Mouse (Mus musculus) embryonic facial prominence, embryonic 11.5 days (tissue): ENCODE results near the gene Exog. TPM values are rescaled to one million over a fixed set of nuclear protein-coding genes. Genes with fewer than 3 reads are reported as not detected.

Experiments
- ATAC-seq: fragments of 200-750 bp; cut with Nextera tagmentation; replicated peaks from 2 replicates; pipeline ENCODE4 v1.8.0; 2017; ENCODE audit warnings: low read depth; ENCODE audit not compliant: insufficient number of reproducible peaks, low FRiP score, low TSS enrichment
- DNase-seq: peaks from one replicate; pipeline ENCODE4 v3.0.0-alpha.2; 2015; ENCODE audit warnings: low spot score
- H3K27ac ChIP-seq: fragments of 300-500 bp; sonication (generic); replicated peaks from 2 replicates; pipeline ENCODE4 v1.5.1; 2014; ENCODE audit warnings: mild to moderate bottlenecking, low read depth, low read length, control low read depth
- H3K27me3 ChIP-seq: fragments of 300-500 bp; sonication (generic); 2 replicates; pipeline ENCODE4 v1.6.1; 2014; ENCODE audit warnings: mild to moderate bottlenecking, low read length, moderate library complexity, mixed read lengths; ENCODE audit not compliant: control insufficient read depth, insufficient read depth
- H3K36me3 ChIP-seq: fragments of 300-500 bp; sonication (generic); replicated peaks from 2 replicates; pipeline ENCODE4 v1.6.1; 2014; ENCODE audit warnings: low read depth, mild to moderate bottlenecking, low read length, moderate library complexity, mixed read lengths; ENCODE audit not compliant: control insufficient read depth, insufficient read depth
- H3K4me1 ChIP-seq: fragments of 300-500 bp; sonication (generic); 2 replicates; pipeline ENCODE4 v1.6.1; 2014; ENCODE audit warnings: low read length, mixed read lengths; ENCODE audit not compliant: control insufficient read depth, insufficient read depth
- H3K4me2 ChIP-seq: fragments of 300-500 bp; sonication (generic); 2 replicates; pipeline ENCODE4 v1.6.1; 2014; ENCODE audit warnings: low read depth, mild to moderate bottlenecking, control low read depth, low read length, moderate library complexity
- H3K4me3 ChIP-seq: fragments of 300-500 bp; sonication (generic); 2 replicates; pipeline ENCODE4 v1.5.1; 2014; ENCODE audit warnings: low read depth, low read length, control low read depth
- H3K9ac ChIP-seq: fragments of 300-500 bp; sonication (generic); replicated peaks from 2 replicates; pipeline ENCODE4 v1.6.1; 2014; ENCODE audit warnings: mild to moderate bottlenecking, control low read depth, low read length
- H3K9me3 ChIP-seq: fragments of 300-500 bp; sonication (generic); replicated peaks from 2 replicates; pipeline ENCODE4 v1.6.1; 2016; ENCODE audit warnings: mild to moderate bottlenecking, low read length, inconsistent platforms, mixed read lengths; ENCODE audit not compliant: control insufficient read depth
- WGBS: fragments of 180-500 bp; shearing (Covaris S2); extraction: QIAGEN DNeasy Blood & Tissue Kit; methylation state at CpG from one replicate; pipeline ENCODE4 v1.1.7; 2014; 5-methylcytosine and 5-hydroxymethylcytosine counted together
- polyA plus RNA-seq: library from polyadenylated mRNA; unstranded; fragments of >200 nt; fragmentation: Nextera tagmentation; extraction: Ambion mirVana; gene quantifications from 2 replicates; pipeline ENCODE4 v1.2.1, GENCODE M21; 2014

Exog gene
- polyA plus RNA-seq, 1 experiment from 2014 or later = 50.7 TPM

DNA sequence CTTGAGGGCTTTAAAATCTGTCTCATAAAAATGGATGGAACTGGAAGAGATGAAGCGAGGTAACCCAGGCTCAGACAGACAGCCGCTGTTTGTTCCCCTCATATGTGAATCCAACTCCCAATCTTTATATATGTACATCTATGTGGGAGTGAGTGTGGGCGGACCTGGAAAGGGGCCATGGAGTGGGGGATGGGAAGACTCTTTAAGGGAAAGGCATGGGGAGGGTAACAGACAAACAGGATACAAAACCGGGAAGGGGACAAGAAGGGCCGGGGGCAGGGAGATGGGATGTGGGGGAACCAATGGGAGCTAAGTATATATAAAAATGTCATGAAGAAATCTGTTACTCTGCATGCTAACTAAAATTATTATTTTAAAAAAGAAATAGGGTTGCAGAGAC is 52.2 kb downstream of the Exog start:
- ATAC-seq (no peak), DNase-seq (no peak)
- 68% methylated on average over 5 of the region's 5 CpGs for WGBS
- Histone ChIP-seq H3K4me2 (no peak overlapping the region), H3K9ac (no peak overlapping the region), H3K36me3 (no peaks in the 10 kb centered on the region), H3K27ac (no peak overlapping the region), H3K9me3 (no peaks in the 10 kb centered on the region), H3K27me3 (no peaks in the 10 kb centered on the region), H3K4me3 (no peak overlapping the region), H3K4me1 (no peaks in the 10 kb centered on the region)

DNA sequence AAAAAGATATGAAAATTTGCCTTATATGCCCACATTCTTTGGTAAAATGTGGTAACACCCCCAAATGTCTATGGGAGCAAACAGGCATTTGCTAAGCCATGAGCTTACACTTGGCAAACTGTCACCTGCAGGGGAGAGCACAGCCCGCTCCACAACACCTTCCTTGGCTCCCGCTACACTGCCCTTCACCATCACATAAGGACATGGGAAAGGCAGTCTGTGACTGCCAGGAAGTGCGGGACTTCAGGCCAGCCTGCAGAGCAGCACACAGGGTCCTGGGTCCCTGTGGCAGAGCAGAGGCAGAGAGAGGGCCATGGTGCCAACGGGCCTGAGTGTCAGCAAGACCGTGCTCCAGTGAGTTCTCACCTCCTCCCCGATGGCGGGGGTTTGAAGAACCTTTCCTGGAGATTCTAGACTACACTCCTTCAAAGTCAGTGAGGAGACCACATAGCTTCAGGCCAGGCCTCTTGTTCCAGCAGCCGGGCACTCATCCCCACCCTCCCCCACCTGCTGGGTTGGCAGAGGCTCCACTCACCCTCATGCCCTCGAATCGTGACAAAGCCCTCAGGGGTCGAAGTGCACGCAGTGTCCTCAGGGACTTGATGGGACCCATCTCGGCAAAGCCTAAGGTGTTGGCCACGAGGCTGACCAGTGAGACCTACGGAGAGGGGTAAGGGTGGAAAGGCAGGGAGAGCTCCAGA is 53.0 kb downstream of the Exog start:
- Histone ChIP-seq H3K27me3 (no peaks in the 10 kb centered on the region), H3K4me3 (no peak overlapping the region), H3K9me3 (no peaks in the 10 kb centered on the region), H3K4me1 (no peaks in the 10 kb centered on the region), H3K27ac (no peak overlapping the region), H3K36me3 (no peaks in the 10 kb centered on the region), H3K9ac (no peak overlapping the region), H3K4me2 (no peak overlapping the region)
- DNase-seq (no peak), ATAC-seq (no peak)
- WGBS = 86% methylated on average over 15 of the region's 15 CpGs

GRCm38 (mm10) chr9:119498247-119498607 is 53.5 kb downstream of the Exog start:
- Histone ChIP-seq H3K27ac (no peak overlapping the region), H3K4me1 (no peaks in the 10 kb centered on the region), H3K9ac (no peak overlapping the region), H3K4me2 (no peak overlapping the region), H3K4me3 (no peak overlapping the region), H3K27me3 (no peaks in the 10 kb centered on the region), H3K36me3 (no peaks in the 10 kb centered on the region), H3K9me3 (no peaks in the 10 kb centered on the region)
- no peak for ATAC-seq
- no peak for DNase-seq
- 83% methylated on average over 9 of the region's 9 CpGs for WGBS

DNA sequence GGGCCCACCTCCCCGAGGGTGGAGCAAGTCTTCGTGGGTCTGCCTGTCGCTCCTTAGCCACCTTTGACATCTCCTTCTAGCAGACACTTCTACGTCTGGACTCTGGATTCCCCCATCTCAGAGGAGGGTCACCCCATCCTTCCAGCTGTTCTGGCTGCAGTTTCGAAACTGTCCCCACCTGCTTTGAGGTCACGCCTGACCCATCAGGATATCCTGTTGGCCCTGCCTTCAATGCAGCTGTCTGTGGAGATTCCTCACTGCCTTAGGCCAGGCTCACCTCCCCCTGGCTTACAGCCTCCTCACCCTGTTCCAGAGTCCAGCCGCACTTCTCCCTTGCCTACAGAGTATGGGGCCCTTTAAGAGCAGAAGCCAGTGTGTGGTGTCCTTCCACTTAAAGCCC is 54.1 kb downstream of the Exog start:
- Histone ChIP-seq H3K27ac (no peak overlapping the region), H3K36me3 (no peaks in the 10 kb centered on the region), H3K9ac (no peak overlapping the region), H3K4me1 (no peaks in the 10 kb centered on the region), H3K27me3 (no peaks in the 10 kb centered on the region), H3K4me2 (no peak overlapping the region), H3K4me3 (no peak overlapping the region), H3K9me3 (no peaks in the 10 kb centered on the region)
- ATAC-seq = no peak
- WGBS = 87% methylated on average over 7 of the region's 7 CpGs
- no peak for DNase-seq

- H3K27ac ChIP-seq = no peak overlapping the region
- DNase-seq (no peak), ATAC-seq (no peak)
- WGBS = 91% methylated on average over 9 of the region's 9 CpGs
- no peaks in the 10 kb centered on the region for H3K27me3 ChIP-seq
- no peak overlapping the region for H3K4me2 ChIP-seq
- H3K4me1 ChIP-seq = no peaks in the 10 kb centered on the region
- peaks cover 3% of the 10 kb centered on the region; the same call in 1 of the 2 replicates for H3K9me3 ChIP-seq
- H3K9ac ChIP-seq = no peak overlapping the region
- H3K36me3 ChIP-seq = no peaks in the 10 kb centered on the region
- H3K4me3 ChIP-seq = no peak overlapping the region
Observed at GRCm38 (mm10) chr9:119503613-119504012, 58.9 kb downstream of the Exog start.

GRCm38 (mm10) chr9:119504981-119505658 is 60.4 kb downstream of the Exog start:
- DNase-seq (no peak), ATAC-seq (no peak)
- Histone ChIP-seq H3K27ac (no peak overlapping the region), H3K9me3 (peaks cover 3% of the 10 kb centered on the region; the same call in 1 of the 2 replicates), H3K4me1 (no peaks in the 10 kb centered on the region), H3K36me3 (no peaks in the 10 kb centered on the region), H3K4me3 (no peak overlapping the region), H3K27me3 (no peaks in the 10 kb centered on the region), H3K9ac (no peak overlapping the region), H3K4me2 (no peak overlapping the region)
- 63% methylated on average over 11 of the region's 11 CpGs for WGBS

DNA sequence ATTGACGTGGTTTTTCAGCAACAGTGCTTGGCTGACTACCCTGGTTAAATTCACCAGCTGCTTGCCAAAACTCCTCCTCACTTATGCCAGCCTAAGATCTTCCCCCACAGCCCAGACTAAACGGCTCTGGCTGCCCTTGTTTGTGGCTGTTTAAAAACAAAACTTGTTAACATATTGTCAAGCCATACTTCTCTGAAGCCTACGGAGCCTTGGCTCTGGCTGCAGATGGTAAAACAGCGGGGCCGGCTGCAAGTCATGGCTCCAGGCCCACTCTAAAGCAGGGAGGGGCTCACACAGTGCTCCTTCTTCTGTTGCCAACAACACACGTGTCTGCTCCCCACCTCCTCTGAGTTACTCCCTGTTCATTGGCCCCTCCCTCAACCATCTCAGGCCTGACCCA is 66.2 kb downstream of the Exog start:
- Histone ChIP-seq H3K9ac (no peak overlapping the region), H3K36me3 (no peaks in the 10 kb centered on the region)
- 72% methylated on average over 6 of the region's 6 CpGs for WGBS

GRCm38 (mm10) chr9:119512993-119513392 is 68.2 kb downstream of the Exog start:
- Histone ChIP-seq H3K4me2 (no peak overlapping the region), H3K27ac (no peak overlapping the region), H3K4me3 (no peak overlapping the region), H3K9ac (no peak overlapping the region), H3K9me3 (no peaks in the 10 kb centered on the region), H3K27me3 (no peaks in the 10 kb centered on the region), H3K36me3 (no peaks in the 10 kb centered on the region), H3K4me1 (no peaks in the 10 kb centered on the region)
- no peak for DNase-seq
- WGBS = 87% methylated on average over 9 of the region's 9 CpGs
- ATAC-seq = no peak

More for the DNA sequence above, 66.2 kb downstream of the Exog start:
- DNase-seq = no peak
- peaks cover 3% of the 10 kb centered on the region; the same call in 1 of the 2 replicates for H3K9me3 ChIP-seq
- H3K4me2 ChIP-seq = no peak overlapping the region
- H3K4me3 ChIP-seq = no peak overlapping the region
- H3K4me1 ChIP-seq = no peaks in the 10 kb centered on the region
- no peak overlapping the region for H3K27ac ChIP-seq
- no peaks in the 10 kb centered on the region for H3K27me3 ChIP-seq
- ATAC-seq = no peak
